Mouse (Mus musculus) MEL (cell line): ENCODE results near the gene Pip4k2b. TPM values are rescaled to one million over a fixed set of nuclear protein-coding genes. Genes with fewer than 3 reads are reported as not detected.
"Not testable (repeated sequence)": the region's sequence is repeated elsewhere in the genome, so short reads cannot be mapped to it uniquely, and the experiment has no call there.

Source experiments
- DNase-seq: peaks from one replicate; pipeline ENCODE4 v3.0.0; 2011; ENCODE audit warnings: low read depth, low spot score
- H3K27ac ChIP-seq: 2 replicates; pipeline ENCODE4 v1.5.1; 2012; ENCODE audit warnings: low read depth, mild to moderate bottlenecking, control low read depth, low read length, moderate library complexity; ENCODE audit not compliant: control insufficient read depth
- H3K27me3 ChIP-seq, 2 experiments: fragments of 150-350 bp in 1 of 2; sonication (generic) in 1 of 2; 2 replicates each; pipeline ENCODE4 v1.6.1; 2012; ENCODE audit warnings: low read length in 2 of 2, mild to moderate bottlenecking in 2 of 2, improper control_type of control experiment in 1 of 2, moderate library complexity in 1 of 2; ENCODE audit not compliant: insufficient read depth in 2 of 2, control insufficient read depth in 1 of 2
- H3K36me3 ChIP-seq, 2 experiments: 2 replicates each; pipeline ENCODE4 v1.6.1; 2012 to 2014; ENCODE audit warnings: low read length in 2 of 2, improper control_type of control experiment in 1 of 2, inconsistent platforms in 1 of 2, mild to moderate bottlenecking in 1 of 2; ENCODE audit not compliant: insufficient read depth in 2 of 2, control insufficient read depth in 1 of 2
- H3K4me1 ChIP-seq, 2 experiments: fragments of 150-350 bp in 1 of 2; sonication (generic) in 1 of 2; 2 replicates each; pipeline ENCODE4 v1.6.1; 2012; ENCODE audit warnings: low read length in 2 of 2, improper control_type of control experiment in 1 of 2, mild to moderate bottlenecking in 1 of 2; ENCODE audit not compliant: insufficient read depth in 2 of 2, control insufficient read depth in 1 of 2
- H3K4me3 ChIP-seq, 2 experiments: fragments of 150-350 bp in 1 of 2; sonication (generic) in 1 of 2; 2 replicates each; pipeline ENCODE4 v1.5.1; 2012; ENCODE audit warnings: low read depth in 2 of 2, low read length in 2 of 2, mild to moderate bottlenecking in 2 of 2, moderate library complexity in 2 of 2, control low read depth in 1 of 2, improper control_type of control experiment in 1 of 2; ENCODE audit not compliant: control insufficient read depth in 1 of 2, insufficient read depth in 1 of 2
- H3K79me2 ChIP-seq: 2 replicates; pipeline ENCODE4 v1.6.1; 2012; ENCODE audit warnings: mild to moderate bottlenecking, low read length, moderate library complexity; ENCODE audit not compliant: control insufficient read depth, poor library complexity, insufficient read depth
- H3K9ac ChIP-seq: 2 replicates; pipeline ENCODE4 v1.6.1; 2012; ENCODE audit warnings: low read depth, mild to moderate bottlenecking, control low read depth, low read length, moderate library complexity; ENCODE audit not compliant: control insufficient read depth, poor library complexity, severe bottlenecking
- H3K9me3 ChIP-seq: fragments of 150-350 bp; sonication (generic); replicated peaks from 2 replicates; pipeline ENCODE4 v1.6.1; 2012; ENCODE audit warnings: mild to moderate bottlenecking, low read length, improper control_type of control experiment, moderate library complexity; ENCODE audit not compliant: insufficient read depth
- BHLHE40 ChIP-seq: IDR thresholded peaks from 2 replicates; pipeline ENCODE4 v1.6.1; 2012; ENCODE audit warnings: low read depth, mild to moderate bottlenecking, inconsistent platforms, low read length, improper control_type of control experiment, borderline replicate concordance
- CHD2 ChIP-seq: IDR thresholded peaks from 2 replicates; pipeline ENCODE4 v1.6.1; 2011; ENCODE audit warnings: low read length, improper control_type of control experiment
- ELF1 ChIP-seq: IDR thresholded peaks from 2 replicates; pipeline ENCODE4 v1.6.1; 2014; ENCODE audit warnings: low read depth, mild to moderate bottlenecking, inconsistent platforms, low read length, improper control_type of control experiment, moderate library complexity
- EP300 ChIP-seq, 2 experiments: IDR thresholded peaks; 2 replicates each; pipeline ENCODE4 v1.6.1; 2011; ENCODE audit warnings: improper control_type of control experiment in 2 of 2, low read length in 2 of 2, low read depth in 1 of 2, mild to moderate bottlenecking in 1 of 2
- ETS1 ChIP-seq: IDR thresholded peaks from 2 replicates; pipeline ENCODE4 v1.6.1; 2012; ENCODE audit warnings: low read depth, mild to moderate bottlenecking, inconsistent platforms, low read length, improper control_type of control experiment, moderate library complexity
- GABPA ChIP-seq: IDR thresholded peaks from 2 replicates; pipeline ENCODE4 v1.6.1; 2012; ENCODE audit warnings: low read depth, mild to moderate bottlenecking, inconsistent platforms, low read length, improper control_type of control experiment, moderate library complexity
- HCFC1 ChIP-seq: IDR thresholded peaks from 2 replicates; pipeline ENCODE4 v1.6.1; 2012; ENCODE audit warnings: low read depth, mild to moderate bottlenecking, inconsistent platforms, low read length, improper control_type of control experiment, moderate library complexity
- MAZ ChIP-seq: IDR thresholded peaks from 2 replicates; pipeline ENCODE4 v1.6.1; 2012; ENCODE audit warnings: low read depth, mild to moderate bottlenecking, inconsistent platforms, low read length, improper control_type of control experiment
- MYC ChIP-seq: IDR thresholded peaks from 2 replicates; pipeline ENCODE4 v1.6.1; 2011; ENCODE audit warnings: low read depth, mild to moderate bottlenecking, low read length, improper control_type of control experiment, moderate library complexity
- NELFE ChIP-seq: IDR thresholded peaks from 2 replicates; pipeline ENCODE4 v1.6.1; 2011; ENCODE audit warnings: low read depth, low read length, improper control_type of control experiment
- POLR2A ChIP-seq, 2 experiments: IDR thresholded peaks; 2 replicates each; pipeline ENCODE4 v1.6.1; 2011 to 2012; ENCODE audit warnings: low read length in 2 of 2, mild to moderate bottlenecking in 2 of 2, control low read depth in 1 of 2, improper control_type of control experiment in 1 of 2, low read depth in 1 of 2, moderate library complexity in 1 of 2; ENCODE audit not compliant: control insufficient read depth in 1 of 2, insufficient read depth in 1 of 2, poor library complexity in 1 of 2
- POLR2AphosphoS2 ChIP-seq: IDR thresholded peaks from 2 replicates; pipeline ENCODE4 v1.6.1; 2011; ENCODE audit warnings: low read length, improper control_type of control experiment
- RAD21 ChIP-seq: IDR thresholded peaks from 2 replicates; pipeline ENCODE4 v1.6.1; 2011; ENCODE audit warnings: mild to moderate bottlenecking, low read depth, low read length, improper control_type of control experiment
- SIN3A ChIP-seq: IDR thresholded peaks from 2 replicates; pipeline ENCODE4 v1.6.1; 2012; ENCODE audit warnings: low read length, improper control_type of control experiment, inconsistent platforms
- SMC3 ChIP-seq: IDR thresholded peaks from 2 replicates; pipeline ENCODE4 v1.6.1; 2011; ENCODE audit warnings: low read depth, low read length, improper control_type of control experiment
- TBP ChIP-seq: IDR thresholded peaks from 2 replicates; pipeline ENCODE4 v1.8.0; 2011; ENCODE audit warnings: low read depth, low read length, improper control_type of control experiment
- TCF12 ChIP-seq: IDR thresholded peaks from 2 replicates; pipeline ENCODE4 v1.6.1; 2014; ENCODE audit warnings: low read depth, mild to moderate bottlenecking, inconsistent platforms, low read length, improper control_type of control experiment, moderate library complexity
- UBTF ChIP-seq: IDR thresholded peaks from 2 replicates; pipeline ENCODE4 v1.6.1; 2012; ENCODE audit warnings: low read depth, mild to moderate bottlenecking, inconsistent platforms, low read length, improper control_type of control experiment, moderate library complexity, borderline replicate concordance; ENCODE audit not compliant: insufficient read depth
- ZKSCAN1 ChIP-seq: IDR thresholded peaks from 2 replicates; pipeline ENCODE4 v1.6.1; 2012; ENCODE audit warnings: low read depth, mild to moderate bottlenecking, inconsistent platforms, low read length, improper control_type of control experiment, moderate library complexity
- ZNF384 ChIP-seq: IDR thresholded peaks from 2 replicates; pipeline ENCODE4 v1.6.1; 2012; ENCODE audit warnings: low read depth, mild to moderate bottlenecking, inconsistent platforms, low read length, improper control_type of control experiment
- polyA plus RNA-seq, 2 experiments: library from polyadenylated mRNA; stranded (reverse) in 1 of 2; unstranded in 1 of 2; fragments of >175 nt in 1 of 2; fragments of >200 nt in 1 of 2; gene quantifications; 2 replicates each; pipeline versions ENCODE4 v1.2.1 to v1.2.4; 2012; ENCODE audit warnings: low replicate concordance in 2 of 2, low read depth in 1 of 2; ENCODE audit not compliant: insufficient read length in 2 of 2, insufficient read depth in 1 of 2, missing spikeins in 1 of 2
- total RNA-seq: library from RNA; depleted of rRNA; stranded (reverse); fragments of 300-350 nt; gene quantifications from 2 replicates; pipeline ENCODE4 v1.2.3, GENCODE M21; 2012

Gene Pip4k2b
- total and polyA plus RNA-seq, 3 experiments: 40.2 to 57.3 (median 43.4) TPM

- H3K4me1 ChIP-seq, H3K36me3 ChIP-seq, H3K27ac ChIP-seq, H3K9ac ChIP-seq: not testable (repeated sequence)
- TF ChIP-seq TBP: peak; percentile 98
- peak; percentile 78 for TF ChIP-seq ZNF384
- TF ChIP-seq, all 39 proteins: peak for 2; not testable (repeated sequence) for 37
- H3K79me2 ChIP-seq, H3K9me3 ChIP-seq, H3K27me3 ChIP-seq, H3K4me3 ChIP-seq: not testable (repeated sequence)
- peak; percentile 64 for DNase-seq
These were observed 46.4 kb upstream of the Pip4k2b start for GRCm38 (mm10) chr11:97790778-97791438.

GRCm38 (mm10) chr11:97789727-97790126, 45.2 kb upstream of the Pip4k2b start:
- Histone ChIP-seq H3K27me3 (no peaks in the 10 kb centered on the region; a peak in 1 of 4 replicates), H3K9me3 (no peaks in the 10 kb centered on the region), H3K27ac (no peak overlapping the region)
- no peak for DNase-seq
- peak; percentile 79 for TF ChIP-seq TBP
- no peak for TF ChIP-seq TCF12
- TF ChIP-seq, all 39 proteins: peak for 1
- Histone ChIP-seq H3K36me3 (no peaks in the 10 kb centered on the region), H3K4me3 (no peak overlapping the region), H3K79me2 (no peaks in the 10 kb centered on the region), H3K9ac (no peak overlapping the region), H3K4me1 (no peaks in the 10 kb centered on the region)

GRCm38 (mm10) chr11:97787961-97788360, 43.5 kb upstream of the Pip4k2b start:
- no peak overlapping the region for H3K27ac ChIP-seq
- no peaks in the 10 kb centered on the region; a peak in 1 of 4 replicates for H3K27me3 ChIP-seq
- H3K4me1 ChIP-seq: no peaks in the 10 kb centered on the region
- DNase-seq: no peak
- TF ChIP-seq ZNF384: no peak
- TF ChIP-seq TCF12: no peak
- TF ChIP-seq ZKSCAN1: no peak
- no peak for TF ChIP-seq POLR2AphosphoS2
- no peak for TF ChIP-seq BHLHE40
- TF ChIP-seq UBTF: no peak
- no peaks in the 10 kb centered on the region for H3K9me3 ChIP-seq
- no peak overlapping the region for H3K4me3 ChIP-seq
- no peaks in the 10 kb centered on the region for H3K79me2 ChIP-seq
- H3K9ac ChIP-seq: no peak overlapping the region
- no peaks in the 10 kb centered on the region for H3K36me3 ChIP-seq

GRCm38 (mm10) chr11:97782564-97782895, 38.0 kb upstream of the Pip4k2b start:
- Histone ChIP-seq H3K9me3 (no peaks in the 10 kb centered on the region), H3K9ac (peak overlapping the region; percentile 95), H3K27ac (peak overlapping the region; percentile 91), H3K36me3 (peaks cover 27 to 30% of the 10 kb centered on the region in 2 experiments), H3K79me2 (peaks cover 39% of the 10 kb centered on the region), H3K4me3 (peak overlapping the region; percentile 65 to 99), H3K4me1 (peaks cover 0 to 10% of the 10 kb centered on the region in 2 experiments; a peak in 2 of 4 replicates), H3K27me3 (no peaks in the 10 kb centered on the region)
- no peak for DNase-seq
- TF ChIP-seq CHD2 (no peak), HCFC1 (no peak), ETS1 (no peak), MYC (no peak; the same call in 1 of the 2 replicates), BHLHE40 (no peak; the same call in 1 of the 2 replicates), MAZ (no peak), NELFE (no peak), ELF1 (no peak), GABPA (no peak), SMC3 (no peak), TBP (no peak), POLR2A (IDR thresholded peaks at IDR 0.05; ENCODE audit: control insufficient read depth in 1 of 2, insufficient read depth in 1 of 2, low read depth in 1 of 2, low read length in 2 of 2, poor library complexity in 1 of 2) (no peak; a peak in 3 of 4 replicates), EP300 (IDR thresholded peaks at IDR 0.05; ENCODE audit: low read depth in 1 of 2, low read length in 2 of 2) (no peak), SIN3A (peak; percentile 2; the same call in 1 of the 2 replicates), RAD21 (no peak)
